Mouse (Mus musculus) ES-CJ7 (cell line): ENCODE results near the gene Plekhh3.

Source experiments
- DNase-seq: peaks from one replicate; pipeline ENCODE4 v3.0.0; 2011; ENCODE audit warnings: low read depth, low spot score

Gene Plekhh3

DNA sequence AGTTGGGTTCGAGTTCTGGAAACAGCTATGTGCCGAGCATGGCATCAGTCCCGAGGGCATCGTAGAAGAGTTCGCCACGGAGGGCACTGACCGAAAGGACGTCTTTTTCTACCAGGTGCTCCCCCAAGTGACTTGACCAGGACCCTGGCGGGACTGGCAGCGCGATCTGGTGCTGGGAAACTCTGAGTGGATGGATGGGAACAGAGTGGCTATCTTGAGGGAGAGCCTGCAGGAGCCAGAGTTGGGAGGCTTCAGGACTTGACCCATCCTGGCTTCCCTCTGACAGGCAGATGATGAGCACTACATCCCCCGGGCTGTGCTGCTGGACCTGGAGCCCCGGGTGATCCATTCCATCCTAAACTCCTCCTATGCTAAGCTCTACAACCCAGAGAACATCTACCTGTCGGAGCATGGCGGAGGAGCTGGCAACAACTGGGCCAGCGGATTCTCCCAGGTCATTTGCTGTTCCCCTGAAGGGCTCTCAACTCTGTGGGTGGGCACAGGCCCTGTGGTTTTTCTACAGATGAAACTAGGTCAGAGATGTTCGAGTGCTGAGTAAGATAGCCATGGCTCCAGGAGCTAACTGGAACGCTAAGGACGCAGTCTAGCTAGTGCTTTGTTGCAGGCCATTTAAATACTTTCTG lies 50.5 kb downstream of the Plekhh3 start:
- DNase-seq = no peak

DNA sequence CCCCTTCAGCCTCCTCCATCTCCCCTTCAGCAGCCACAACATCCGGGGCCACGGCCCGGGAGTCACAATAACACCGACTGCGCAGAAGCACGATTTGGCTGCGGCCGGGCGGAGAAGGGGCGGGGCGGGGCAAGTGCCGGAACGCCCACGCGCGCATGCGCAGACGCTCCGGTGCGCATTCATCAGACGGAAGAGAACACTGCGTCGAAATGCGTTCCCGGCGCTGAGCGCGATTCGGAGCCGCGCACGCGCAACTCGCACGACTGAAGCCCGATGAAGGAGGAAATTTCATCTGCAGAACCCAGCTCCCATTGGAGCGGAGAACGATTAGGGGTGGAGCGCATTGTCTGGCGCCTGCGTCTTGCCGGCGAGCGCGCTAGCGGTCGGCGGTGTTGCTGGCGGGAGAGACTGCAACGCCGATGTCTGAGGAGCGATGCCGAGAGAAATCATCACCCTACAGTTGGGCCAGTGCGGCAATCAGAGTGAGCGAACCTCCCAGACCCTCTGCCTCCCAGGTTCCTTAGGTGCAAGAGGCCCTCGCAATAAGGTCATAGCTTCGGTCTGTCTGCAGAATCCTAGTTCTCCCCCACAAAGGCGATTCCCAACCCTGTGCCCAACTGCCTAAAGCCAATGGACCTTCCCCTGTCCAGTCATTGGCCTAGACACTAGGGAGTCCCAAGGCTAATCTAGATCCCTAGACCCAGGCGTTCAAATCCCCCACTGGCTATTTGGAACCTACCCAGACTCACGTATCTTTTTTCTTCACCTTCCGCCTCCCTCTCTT lies 51.2 kb downstream of the Plekhh3 start, which contains the start of the genes Retreg3 and Tubg1:
Gene Retreg3 (minus strand): TSS at position 133 of the 784 bp plus-strand sequence.
Gene Tubg1 (plus strand): TSS at position 178 of the 784 bp plus-strand sequence.
- DNase-seq = peak; percentile 100

DNA sequence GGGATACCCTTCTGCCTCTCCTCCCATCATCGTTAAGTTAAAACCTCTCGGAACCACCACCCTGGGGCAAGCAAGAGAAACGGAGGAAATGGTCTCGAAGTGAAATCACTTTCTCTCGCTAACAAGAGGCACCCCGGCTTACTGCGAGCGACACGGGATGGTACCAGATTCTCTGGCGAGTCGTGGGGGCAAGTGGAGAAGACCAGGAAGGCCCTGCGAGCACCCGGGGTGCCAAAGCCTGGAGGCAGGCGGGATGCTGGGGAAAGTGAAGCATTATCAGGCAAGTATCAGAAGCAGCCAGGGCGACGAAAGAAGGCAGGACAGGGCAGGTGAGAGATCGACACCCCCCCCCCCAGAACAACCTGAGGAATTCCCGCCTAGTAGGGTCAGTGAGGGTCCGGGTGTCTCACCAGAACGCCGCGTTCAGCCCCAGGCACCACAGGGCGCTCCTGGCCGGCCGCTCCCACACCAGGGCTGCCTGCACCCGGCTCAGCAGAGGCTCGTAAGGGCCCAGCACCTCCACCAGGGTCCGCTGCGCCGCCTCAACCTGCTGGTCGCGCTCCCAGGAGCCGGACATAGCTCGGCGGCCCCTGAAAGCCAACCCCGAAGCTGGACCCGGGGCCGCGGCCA lies 51.9 kb downstream of the Plekhh3 start:
- DNase-seq = no peak

DNA sequence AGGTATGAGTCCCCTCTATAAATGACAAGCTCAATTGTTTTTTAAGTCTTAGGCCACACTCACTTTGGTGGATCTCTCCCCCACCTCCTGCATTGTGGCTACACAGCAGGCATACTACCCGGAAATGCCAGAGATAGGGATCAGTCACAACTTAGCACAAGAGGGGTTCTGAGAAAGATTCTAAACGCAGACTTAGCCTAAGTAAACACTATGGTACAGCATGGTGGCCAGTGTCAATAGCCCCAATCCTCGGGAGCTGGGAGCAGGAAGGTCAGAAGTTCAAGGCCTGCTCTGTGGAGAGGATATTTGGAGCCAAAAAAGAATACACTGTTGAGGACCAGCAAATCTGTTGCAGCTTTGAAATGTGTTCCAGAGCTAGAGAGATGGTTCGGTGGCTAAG lies 53.0 kb downstream of the Plekhh3 start:
- no peak for DNase-seq

DNA sequence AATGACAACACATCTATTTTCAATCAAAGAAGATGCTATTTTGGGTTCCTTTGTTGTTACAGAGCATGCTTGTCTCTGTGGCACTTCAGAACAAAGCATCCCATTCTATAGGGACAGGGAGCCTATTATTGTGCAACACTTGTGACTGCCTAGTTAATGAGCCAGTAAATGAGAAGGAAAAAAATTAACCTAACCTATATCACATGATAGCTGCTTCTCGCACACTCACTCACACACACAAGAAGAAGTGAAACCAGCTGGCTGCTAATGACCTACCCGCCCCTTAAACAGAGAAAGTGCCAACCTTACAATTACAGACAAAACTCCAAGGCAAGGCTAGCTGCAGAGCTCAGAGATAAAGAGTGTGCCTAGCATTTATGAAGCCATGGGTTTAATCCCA lies 55.6 kb downstream of the Plekhh3 start:
- DNase-seq = no peak
